Mouse (Mus musculus): Measurements from ENCODE around the gene Zbtb33.
A peak's percentile ranks its signal among the peaks of the same experiment; 100 is the strongest.

The Zbtb33 gene

GRCm38 (mm10) chrX:38189552-38190457 is at the start of gene Zbtb33:
Zbtb33 (plus strand) TSS chrX:38189793.
- peak; percentile 88 for DNase-seq (ENCODE audit: low spot score)

GRCm38 (mm10) chrX:38159097-38159496 is 30.5 kb upstream of the Zbtb33 start:
- no peak for DNase-seq (ENCODE audit: low spot score)

GRCm38 (mm10) chrX:38165315-38165714 is 24.3 kb upstream of the Zbtb33 start:
- DNase-seq (ENCODE audit: low spot score): no peak

GRCm38 (mm10) chrX:38166064-38166463 is 23.5 kb upstream of the Zbtb33 start:
- DNase-seq (ENCODE audit: low spot score): no peak

GRCm38 (mm10) chrX:38166592-38166991 is 23.0 kb upstream of the Zbtb33 start:
- DNase-seq (ENCODE audit: low spot score): no peak

GRCm38 (mm10) chrX:38179891-38180310 is 9.7 kb upstream of the Zbtb33 start:
- DNase-seq (ENCODE audit: low spot score): peak; percentile 69

- peak; percentile 26 for DNase-seq (ENCODE audit: low spot score)
Observed at GRCm38 (mm10) chrX:38180656-38181607, 8.7 kb upstream of the Zbtb33 start.

- DNase-seq (ENCODE audit: low spot score): peak; percentile 71
Observed at GRCm38 (mm10) chrX:38181608-38182258, 7.9 kb upstream of the Zbtb33 start.

- DNase-seq (ENCODE audit: low spot score): no peak
Observed at GRCm38 (mm10) chrX:38185520-38185919, 4.1 kb upstream of the Zbtb33 start.

GRCm38 (mm10) chrX:38190458-38190764 is 818 bp downstream of the Zbtb33 start:
- peak; percentile 16 for DNase-seq (ENCODE audit: low spot score)

- DNase-seq (ENCODE audit: low spot score): no peak
Observed at GRCm38 (mm10) chrX:38201816-38202215, 12.2 kb downstream of the Zbtb33 start.

GRCm38 (mm10) chrX:38207392-38207791 is 17.8 kb downstream of the Zbtb33 start:
- DNase-seq (ENCODE audit: low spot score): no peak

GRCm38 (mm10) chrX:38216986-38217675 is 27.5 kb downstream of the Zbtb33 start:
- no peak for DNase-seq (ENCODE audit: low spot score)

GRCm38 (mm10) chrX:38217676-38217991 is 28.0 kb downstream of the Zbtb33 start:
- DNase-seq (ENCODE audit: low spot score): no peak

GRCm38 (mm10) chrX:38222757-38223156 is 33.2 kb downstream of the Zbtb33 start:
- DNase-seq (ENCODE audit: low spot score): no peak

GRCm38 (mm10) chrX:38229888-38230287 is 40.3 kb downstream of the Zbtb33 start:
- peak; percentile 15 for DNase-seq (ENCODE audit: low spot score)

GRCm38 (mm10) chrX:38237731-38238130 is 48.1 kb downstream of the Zbtb33 start:
- DNase-seq (ENCODE audit: low spot score): peak; percentile 51

Data from retina, embryonic 14.5 days (tissue).